Comparison of ENCODE assay signal across 14 mouse cellular contexts in the genomic region with DNA sequence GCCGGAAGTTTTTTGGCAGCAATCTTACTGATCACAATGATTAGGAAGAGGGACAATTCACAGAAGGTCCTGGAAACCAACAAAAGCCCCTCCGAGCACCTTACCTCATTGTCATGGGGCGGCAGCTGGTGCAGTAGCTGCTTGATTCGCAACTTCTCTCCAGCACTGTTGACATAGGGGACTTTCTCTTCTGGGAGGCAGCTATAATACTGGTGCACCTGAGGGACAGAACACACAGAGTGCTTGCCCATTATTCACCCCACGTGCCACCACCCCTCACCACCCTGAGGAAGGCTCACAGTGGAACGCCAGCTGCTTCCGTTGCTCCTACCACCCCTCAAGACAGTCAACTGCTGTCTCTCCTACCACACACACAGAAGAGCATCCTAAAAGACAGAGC.
"Had no signal": no experiment of that assay in that cellular context is flagged by ENCODE, and none has a peak within 500 bp of the region (broad histone marks: within the 10 kb centered on the region; RNA-seq: fewer than 3 reads in every experiment).

No protein-coding gene starts in this region.

- H3K27ac ChIP-seq: kidney, postnatal 0 days; liver, embryonic 13.5 days; stomach, postnatal 0 days had no signal

- DNase-seq: kidney, postnatal 25 days; liver, embryonic 13.5 days; lung, adult 2 months; midbrain, embryonic 14.5 days; right cerebral cortex, adult 18-20 months; right cerebral cortex, postnatal 14 days; right cerebral cortex, postnatal 4 days; thymus, adult 2 months; thymus, postnatal 14 days; thymus, postnatal 4 days had no signal

- H3K4me1 ChIP-seq: liver, embryonic 13.5 days; megakaryocyte, embryonic 14.5 days had no signal

- H3K9me3 ChIP-seq: liver, embryonic 13.5 days had no signal

- H3K4me3 ChIP-seq: liver, embryonic 13.5 days; megakaryocyte, embryonic 14.5 days had no signal

- H3K27me3 ChIP-seq: liver, embryonic 13.5 days; megakaryocyte, embryonic 14.5 days had no signal

- H3K36me3 ChIP-seq: liver, embryonic 13.5 days had no signal

- H3K4me2 ChIP-seq: liver, embryonic 13.5 days; midbrain, embryonic 11.5 days had no signal

- H3K9ac ChIP-seq: liver, embryonic 13.5 days had no signal
